ENCODE assay signal across 15 mouse cellular contexts in genomic region chr5:113904987-113905386, GRCm38 (mm10). TPM values are rescaled to one million over a fixed set of nuclear protein-coding genes. Genes with fewer than 3 reads are reported as not detected.
DNase-seq lines count a peak whose midpoint lies in the region; ATAC-seq lines count a peak whose summit lies in the region.
"Had no signal": no experiment of that assay in that cellular context is flagged by ENCODE, and none has a peak within 500 bp of the region (broad histone marks: within the 10 kb centered on the region; RNA-seq: fewer than 3 reads in every experiment).

No protein-coding gene starts in this region.

- peaks cover 33 to 72% of the 10 kb centered on the region in 2 experiments for H3K4me1 ChIP-seq in heart, embryonic 14.5 days (ENCODE audit: control insufficient read depth in 2 of 2, insufficient read depth in 2 of 2, low read length in 2 of 2)
- H3K4me1 ChIP-seq in forebrain, embryonic 10.5 days = peaks cover 89% of the 10 kb centered on the region
- H3K4me1 ChIP-seq in hindbrain, embryonic 12.5 days = peaks cover 64% of the 10 kb centered on the region
- peaks cover 56% of the 10 kb centered on the region for H3K4me1 ChIP-seq in midbrain, embryonic 16.5 days (ENCODE audit: control insufficient read depth, insufficient read depth, low read length)

- 0 out of 2 replicates have a peak overlapping the region, but pooled peaks have one; percentile 30 for H3K9ac ChIP-seq in heart, embryonic 14.5 days (ENCODE audit: low read length)
- H3K9ac ChIP-seq in hindbrain, embryonic 12.5 days = no peak overlapping the region
- H3K9ac ChIP-seq in midbrain, embryonic 16.5 days (ENCODE audit: low read depth, low read length) = peak overlapping the region; percentile 10; the same call in 1 of the 2 replicates
- H3K9ac ChIP-seq: liver, postnatal 0 days had no signal

- H3K4me3 ChIP-seq in heart, embryonic 14.5 days (ENCODE audit: control insufficient read depth in 1 of 2, insufficient read depth in 1 of 2, low read depth in 1 of 2, low read length in 2 of 2) = no peak overlapping the region
- peak overlapping the region; percentile 98; the same call in 1 of the 2 replicates for H3K4me3 ChIP-seq in forebrain, embryonic 10.5 days
- H3K4me3 ChIP-seq in hindbrain, embryonic 12.5 days = no peak overlapping the region
- no peak overlapping the region for H3K4me3 ChIP-seq in midbrain, embryonic 16.5 days (ENCODE audit: low read depth, low read length)

- 21% methylated on average over 4 of the region's 4 CpGs for WGBS in heart, embryonic 14.5 days
- 60% methylated on average over 4 of the region's 4 CpGs for WGBS in forebrain, embryonic 10.5 days
- WGBS in hindbrain, embryonic 12.5 days = 43% methylated on average over 4 of the region's 4 CpGs
- 35% methylated on average over 4 of the region's 4 CpGs for WGBS in midbrain, embryonic 16.5 days

- no peak overlapping the region for H3K27ac ChIP-seq in heart, embryonic 14.5 days (replicated peaks in 1 of 2; ENCODE audit: control insufficient read depth in 1 of 2, insufficient read depth in 1 of 2, low read depth in 2 of 2, low read length in 2 of 2)
- H3K27ac ChIP-seq in forebrain, embryonic 10.5 days = no peak overlapping the region
- H3K27ac ChIP-seq in hindbrain, embryonic 12.5 days = no peak overlapping the region
- no peak overlapping the region for H3K27ac ChIP-seq in midbrain, embryonic 16.5 days (ENCODE audit: low read length)

- H3K36me3 ChIP-seq in heart, embryonic 14.5 days (ENCODE audit: control insufficient read depth, insufficient read depth, low read length) = no peaks in the 10 kb centered on the region
- H3K36me3 ChIP-seq in forebrain, embryonic 10.5 days (replicated peaks) = peaks cover 3% of the 10 kb centered on the region; the same call in 1 of the 2 replicates
- no peaks in the 10 kb centered on the region for H3K36me3 ChIP-seq in hindbrain, embryonic 12.5 days
- H3K36me3 ChIP-seq in midbrain, embryonic 16.5 days (ENCODE audit: control insufficient read depth, insufficient read depth, low read length) = no peaks in the 10 kb centered on the region

- no peaks in the 10 kb centered on the region for H3K27me3 ChIP-seq in heart, embryonic 14.5 days (ENCODE audit: control insufficient read depth, insufficient read depth, low read length)
- no peaks in the 10 kb centered on the region for H3K27me3 ChIP-seq in forebrain, embryonic 10.5 days (ENCODE audit: poor library complexity, severe bottlenecking)
- no peaks in the 10 kb centered on the region for H3K27me3 ChIP-seq in hindbrain, embryonic 12.5 days
- H3K27me3 ChIP-seq in midbrain, embryonic 16.5 days (ENCODE audit: control insufficient read depth, insufficient read depth, low read depth, low read length) = no peaks in the 10 kb centered on the region

- peak overlapping the region; percentile 88; the same call in 1 of the 2 replicates for H3K4me2 ChIP-seq in heart, embryonic 14.5 days (ENCODE audit: low read length)
- peak overlapping the region; percentile 58 for H3K4me2 ChIP-seq in hindbrain, embryonic 12.5 days (replicated peaks)
- peak overlapping the region; percentile 90 for H3K4me2 ChIP-seq in midbrain, embryonic 16.5 days (ENCODE audit: low read length)

- no peak for ATAC-seq in heart, embryonic 14.5 days (ENCODE audit: insufficient number of reproducible peaks, insufficient read depth, low FRiP score, low read depth)
- no peak for ATAC-seq in hindbrain, embryonic 12.5 days (ENCODE audit: low FRiP score)
- ATAC-seq in midbrain, embryonic 16.5 days = no peak
- ATAC-seq in activated CD4-positive, CD25-positive, alpha-beta regulatory T cell, adult 4 months = no peak
- ATAC-seq: liver, postnatal 0 days had no signal

- DNase-seq in heart, adult 18-20 months = no peak
- DNase-seq in forebrain, embryonic 10.5 days (ENCODE audit: extremely low spot score, low spot score) = no peak
- DNase-seq in thymus, postnatal 10 days (ENCODE audit: low spot score in 2 of 2) = no peak
- DNase-seq in adrenal gland, adult 8-10 months = no peak
- DNase-seq: cerebellum, adult 9-11 months; kidney, adult 9 months; layer of hippocampus, adult 9-11 months; left cerebral cortex, postnatal 4 days; liver, postnatal 0 days; spleen, adult 18-20 months; thymus, adult 2 months had no signal

- H3K9me3 ChIP-seq in heart, embryonic 14.5 days (ENCODE audit: control insufficient read depth, low read length) = no peaks in the 10 kb centered on the region
- no peaks in the 10 kb centered on the region for H3K9me3 ChIP-seq in forebrain, embryonic 10.5 days
- H3K9me3 ChIP-seq in hindbrain, embryonic 12.5 days (replicated peaks) = no peaks in the 10 kb centered on the region
- H3K9me3 ChIP-seq in midbrain, embryonic 16.5 days (replicated peaks; ENCODE audit: control insufficient read depth, low read length, poor library complexity, severe bottlenecking) = no peaks in the 10 kb centered on the region

RNA-seq across cellular contexts. Expression of gene Coro1c, which starts 3.6 kb away (rescaled TPM):
- polyA plus RNA-seq in heart, embryonic 14.5 days (2014; fragmentation: Nextera tagmentation; extraction: Ambion mirVana) = 84.9 and 88.2 TPM in 2 replicates
- total RNA-seq in heart, adult 18-20 months (2021) = 10 to 100 TPM; 30.3 to 33.1 TPM
- polyA plus RNA-seq in forebrain, embryonic 10.5 days (2016; fragmentation: Nextera tagmentation; extraction: Ambion mirVana) = 209 and 210 TPM in 2 replicates
- 226 and 233 TPM in 2 replicates for polyA plus RNA-seq in hindbrain, embryonic 12.5 days (2016; fragmentation: Nextera tagmentation; extraction: Ambion mirVana)
- polyA plus RNA-seq in midbrain, embryonic 16.5 days (2015; fragmentation: Nextera tagmentation; extraction: Ambion mirVana) = 201 and 209 TPM in 2 replicates
- polyA plus RNA-seq in activated CD4-positive, CD25-positive, alpha-beta regulatory T cell, adult 4 months (2017; shearing (Covaris generic)) = 10 to 100 TPM; 59.2 to 70.7 TPM
- total RNA-seq in adrenal gland, adult 8-10 months (2022) = 10 to 100 TPM; 47.0 to 99.8 (median 77.0) TPM
